Mouse (Mus musculus) heart, postnatal 25 days (tissue): Measurements from ENCODE around the gene Fry. TPM values are rescaled to one million over a fixed set of nuclear protein-coding genes. Genes with fewer than 3 reads are reported as not detected.

Source experiments
- DNase-seq: peaks from one replicate; pipeline ENCODE4 v3.0.0; 2022; ENCODE audit warnings: low spot score
- intact Hi-C: fragments of 180-260 bp; cut with DNase I; formaldehyde crosslinking; loops from one replicate; pipeline ENCODE4 v1.15.1; 2025
- total RNA-seq, 2 experiments: library from RNA; stranded (reverse); gene quantifications; 2 replicates each; pipeline ENCODE4 v1.2.3; 2021

Fry gene
- 100 to 1,000 TPM; 120 to 150 TPM for total RNA-seq

- peak; percentile 94 for DNase-seq
- intact Hi-C loops = loop anchor here (2.0 kb wide), 1 partner anchor 30 kb away; no protein-coding TSS in a partner anchor
Measured at GRCm38 (mm10) chr5:150118455-150119241, at the start of gene Fry. Fry (plus strand) TSS chr5:150118645.

- intact Hi-C loops = no loop called here
- DNase-seq = no peak
Measured at GRCm38 (mm10) chr5:150070086-150070485, 48.4 kb upstream of the Fry start.

- intact Hi-C loops = no loop called here
- no peak for DNase-seq
Measured at GRCm38 (mm10) chr5:150071738-150072137, 46.7 kb upstream of the Fry start.

- no peak for DNase-seq
- intact Hi-C loops = no loop called here
Measured at GRCm38 (mm10) chr5:150079866-150080797, 38.3 kb upstream of the Fry start.

GRCm38 (mm10) chr5:150082696-150083095 lies 35.7 kb upstream of the Fry start:
- no peak for DNase-seq
- intact Hi-C loops = no loop called here

- intact Hi-C loops = no loop called here
- DNase-seq = no peak
Measured at GRCm38 (mm10) chr5:150083190-150083589, 35.3 kb upstream of the Fry start.

GRCm38 (mm10) chr5:150097620-150098019 lies 20.8 kb upstream of the Fry start:
- intact Hi-C loops = loop anchor here (1.0 kb wide), 1 partner anchor 60 kb away; no protein-coding TSS in a partner anchor
- DNase-seq = no peak

GRCm38 (mm10) chr5:150098754-150099153 lies 19.7 kb upstream of the Fry start:
- no peak for DNase-seq
- intact Hi-C loops = no loop called here

GRCm38 (mm10) chr5:150101789-150102188 lies 16.7 kb upstream of the Fry start:
- DNase-seq = no peak
- intact Hi-C loops = no loop called here

GRCm38 (mm10) chr5:150106358-150106757 lies 12.1 kb upstream of the Fry start:
- no peak for DNase-seq
- intact Hi-C loops = no loop called here

- no peak for DNase-seq
- intact Hi-C loops = no loop called here
Measured at GRCm38 (mm10) chr5:150111236-150111635, 7.2 kb upstream of the Fry start.

GRCm38 (mm10) chr5:150114007-150114406 lies 4.4 kb upstream of the Fry start:
- DNase-seq = no peak
- intact Hi-C loops = no loop called here

GRCm38 (mm10) chr5:150114778-150115177 lies 3.7 kb upstream of the Fry start:
- intact Hi-C loops = no loop called here
- no peak for DNase-seq

- intact Hi-C loops = no loop called here
- DNase-seq = no peak
Measured at GRCm38 (mm10) chr5:150115271-150116092, 3.0 kb upstream of the Fry start.

- intact Hi-C loops = no loop called here
- no peak for DNase-seq
Measured at GRCm38 (mm10) chr5:150116216-150116905, 2.1 kb upstream of the Fry start.

GRCm38 (mm10) chr5:150116906-150117216 lies 1.6 kb upstream of the Fry start:
- DNase-seq = no peak
- intact Hi-C loops = no loop called here

- no peak for DNase-seq
- intact Hi-C loops = loop anchor here (2.0 kb wide), 1 partner anchor 31 kb away; no protein-coding TSS in a partner anchor
Measured at GRCm38 (mm10) chr5:150118124-150118454, 356 bp upstream of the Fry start.

GRCm38 (mm10) chr5:150120676-150121075 lies 2.2 kb downstream of the Fry start:
- intact Hi-C loops = no loop called here
- DNase-seq = no peak

GRCm38 (mm10) chr5:150122095-150122494 lies 3.6 kb downstream of the Fry start:
- intact Hi-C loops = no loop called here
- no peak for DNase-seq

- intact Hi-C loops = no loop called here
- DNase-seq = no peak
Measured at GRCm38 (mm10) chr5:150122571-150122970, 4.1 kb downstream of the Fry start.
